Mouse (Mus musculus) myocyte (in vitro differentiated cells): ENCODE measurements at regions not wholly inside any gene's neighbourhood (a gene's known extent, or its start where the extent isn't known, plus 50 kb on each side); places are given as distances from the start of the nearest gene placed in this dataset.

Experiments used
- CEBPB ChIP-seq: IDR thresholded peaks from 2 replicates; pipeline ENCODE4 v1.6.1; 2011; ENCODE audit warnings: mild to moderate bottlenecking, moderate library complexity; ENCODE audit not compliant: poor library complexity, insufficient read depth, severe bottlenecking
- MAX ChIP-seq: IDR thresholded peaks from one replicate; pipeline ENCODE4 v1.6.1; 2011; ENCODE audit warnings: low read depth, mild to moderate bottlenecking, control low read depth
- MYOD1 ChIP-seq, 3 experiments: IDR thresholded peaks; one replicate each; pipeline ENCODE4 v1.6.1; 2011; ENCODE audit warnings: control low read depth in 2 of 3, low read depth in 2 of 3, mild to moderate bottlenecking in 2 of 3, moderate library complexity in 1 of 3; ENCODE audit not compliant: insufficient read length in 2 of 3, control insufficient read depth in 1 of 3
- MYOG ChIP-seq, 3 experiments: IDR thresholded peaks; one replicate each; pipeline ENCODE4 v1.6.1; 2011; ENCODE audit warnings: control low read depth in 2 of 3, low read depth in 2 of 3, mild to moderate bottlenecking in 2 of 3; ENCODE audit not compliant: insufficient read length in 2 of 3, control insufficient read depth in 1 of 3, insufficient read depth in 1 of 3
- POLR2A ChIP-seq: IDR thresholded peaks from one replicate; pipeline ENCODE4 v1.6.1; 2011; ENCODE audit warnings: low read depth, mild to moderate bottlenecking, control low read depth, moderate library complexity; ENCODE audit not compliant: insufficient read length
- REST ChIP-seq: IDR thresholded peaks from one replicate; pipeline ENCODE4 v1.6.1; 2011; ENCODE audit warnings: mild to moderate bottlenecking, control low read depth, moderate library complexity; ENCODE audit not compliant: insufficient read depth, insufficient read length
- SRF ChIP-seq: IDR thresholded peaks from one replicate; pipeline ENCODE4 v1.6.1; 2011; ENCODE audit warnings: low read depth; ENCODE audit not compliant: control insufficient read depth, insufficient read length

- TF ChIP-seq REST (no peak), POLR2A (no peak), CEBPB (no peak), SRF (no peak), MYOD1 (IDR thresholded peaks at IDR 0.05; ENCODE audit: control insufficient read depth in 1 of 3, insufficient read length in 2 of 3, low read depth in 2 of 3) (no peak), MYOG (IDR thresholded peaks at IDR 0.05; ENCODE audit: control insufficient read depth in 1 of 3, insufficient read depth in 1 of 3, insufficient read length in 2 of 3, low read depth in 2 of 3) (no peak), MAX (no peak)
Measured at GRCm38 (mm10) chr9:79317411-79317810, 401.2 kb downstream of the Col12a1 start.
